Mouse (Mus musculus) common myeloid progenitor, adult 5-6 weeks (primary cell): Measurements from ENCODE around the gene Fam71f2. TPM values are rescaled to one million over a fixed set of nuclear protein-coding genes. Genes with fewer than 3 reads are reported as not detected.

Experiments
- ATAC-seq: replicated peaks from 2 replicates; pipeline ENCODE4 v1.8.0; 2016; ENCODE audit warnings: low read depth, mild to moderate bottlenecking, moderate TSS enrichment, inconsistent platforms; ENCODE audit not compliant: poor library complexity, severe bottlenecking
- total RNA-seq: library from RNA; stranded (forward); fragments of 200-1000, 187-1606 nt; gene quantifications from 2 replicates; pipeline ENCODE4 v1.2.3, GENCODE M21; 2017

Gene Fam71f2
- total RNA-seq = not detected in 2 replicates

DNA sequence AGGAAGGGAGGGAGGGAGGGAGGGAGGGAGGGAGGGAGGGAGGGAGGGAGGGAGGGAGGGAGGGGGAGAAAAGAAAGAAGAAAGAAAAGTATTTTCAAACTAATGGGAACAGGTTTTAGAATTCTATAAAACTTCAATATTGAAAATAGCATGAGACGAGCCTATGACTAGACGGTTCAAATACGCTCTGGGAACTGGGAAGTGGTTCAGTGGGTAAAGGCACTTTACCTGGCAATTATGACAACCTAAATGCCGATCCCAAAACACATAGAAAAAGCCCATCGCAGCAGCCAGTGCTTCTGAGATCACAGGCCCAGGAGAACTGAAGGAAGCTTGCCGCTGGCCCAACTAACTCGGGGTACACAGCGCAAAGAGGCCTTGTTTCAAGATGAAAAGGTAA is at the start of gene Fam71f2:
TSS of gene Fam71f2 (plus strand) at position 301 of the 400 bp plus-strand sequence.
- no peak for ATAC-seq

DNA sequence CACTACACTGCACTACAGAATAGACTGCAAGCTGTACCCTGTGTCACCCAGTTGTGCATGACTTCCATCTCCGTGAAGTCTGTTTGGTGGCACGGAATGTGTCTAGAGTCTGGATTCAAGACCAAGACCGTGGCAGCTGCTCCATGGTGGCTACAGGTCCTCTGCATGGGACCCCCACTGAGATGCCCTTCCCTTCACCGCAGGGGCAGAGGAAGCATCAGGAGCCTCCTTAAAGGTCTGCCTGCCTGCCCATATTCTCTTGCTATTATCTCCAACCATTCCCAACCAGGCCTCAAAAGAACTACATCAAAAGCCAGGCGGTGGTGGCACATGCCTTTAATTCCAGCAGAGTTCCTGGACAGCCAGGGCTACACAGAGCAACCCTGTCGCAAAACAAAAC is 49.0 kb upstream of the Fam71f2 start:
- ATAC-seq = no peak

DNA sequence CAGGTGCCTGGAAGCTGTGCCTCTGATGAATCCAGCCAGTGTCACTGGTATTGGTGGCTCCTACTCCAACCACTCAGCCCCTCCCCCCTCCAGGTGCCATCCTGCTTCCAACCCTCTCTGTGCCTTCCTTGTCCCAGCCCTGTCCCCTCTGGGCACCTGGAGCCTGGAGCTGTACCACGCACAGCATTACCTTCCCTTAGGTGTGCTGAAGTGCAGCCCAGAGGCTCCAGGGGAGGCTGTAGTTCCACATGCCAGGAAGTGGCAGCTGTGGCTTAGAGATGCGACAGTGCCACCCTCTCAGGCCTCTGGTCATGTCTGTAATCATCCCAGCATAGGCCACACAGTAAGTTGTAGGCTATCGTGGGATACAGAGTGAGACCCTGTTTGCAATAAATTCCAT is 47.6 kb upstream of the Fam71f2 start:
- ATAC-seq = peak; percentile 31; the same call in 1 of the 2 replicates

DNA sequence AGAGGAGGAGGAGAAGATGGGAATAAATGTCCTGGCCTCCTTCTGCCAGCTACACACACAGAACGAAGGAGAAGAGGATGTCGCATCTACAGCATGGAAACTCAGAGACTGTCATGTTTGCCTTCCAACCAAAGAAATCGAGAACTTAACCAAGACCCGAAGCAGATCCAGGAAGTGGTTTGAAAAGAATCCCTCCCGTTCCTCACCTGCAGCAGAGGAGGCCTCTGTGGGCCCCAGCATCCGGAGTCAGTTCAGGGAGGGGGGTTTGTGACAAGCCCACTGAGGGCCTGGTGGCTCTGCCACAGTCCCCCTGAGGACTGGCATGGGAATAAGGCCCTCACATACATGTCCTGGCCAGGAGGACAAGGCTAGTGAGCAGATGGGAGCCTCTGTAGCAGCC is 47.1 kb upstream of the Fam71f2 start:
- ATAC-seq = peak; percentile 40

DNA sequence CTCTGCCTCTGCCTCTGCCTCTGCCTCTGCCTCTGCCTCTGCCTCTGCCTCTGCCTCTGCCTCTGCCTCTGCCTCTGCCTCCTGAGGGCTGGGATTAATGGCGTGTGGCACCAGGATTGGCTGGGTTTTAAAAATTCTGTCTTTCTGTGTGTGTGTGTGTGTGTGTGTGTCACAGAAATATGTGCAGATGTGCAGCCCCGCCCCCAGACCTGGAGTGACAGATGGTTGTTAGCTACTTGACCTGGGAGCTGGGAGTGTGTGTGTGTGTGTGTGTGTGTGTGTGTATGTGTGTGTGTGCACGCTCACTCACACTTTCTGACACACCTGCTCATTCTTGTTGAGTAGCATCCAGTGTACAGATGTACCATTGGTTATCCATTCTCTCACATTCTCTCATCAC is 45.7 kb upstream of the Fam71f2 start:
- no peak for ATAC-seq

DNA sequence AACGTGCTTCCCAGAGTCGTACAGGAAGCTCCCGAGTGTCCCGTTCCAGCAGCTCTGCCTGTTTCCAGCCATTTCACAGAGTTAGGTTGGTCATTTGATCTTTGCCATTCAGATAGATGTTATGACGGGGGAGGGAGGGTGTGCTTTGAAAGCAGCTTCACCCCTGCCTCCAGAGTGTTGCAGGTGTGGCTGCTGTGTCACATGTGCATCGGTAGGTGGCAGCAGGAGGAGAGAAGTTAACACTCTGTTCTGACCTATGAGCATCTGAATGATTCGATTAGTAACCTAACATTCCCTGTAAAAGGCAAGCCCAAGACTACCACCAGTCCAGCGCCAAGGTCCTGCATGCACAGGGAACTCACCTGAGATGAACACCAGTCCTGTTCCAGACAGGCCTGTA is 45.1 kb upstream of the Fam71f2 start:
- peak; percentile 50 for ATAC-seq

DNA sequence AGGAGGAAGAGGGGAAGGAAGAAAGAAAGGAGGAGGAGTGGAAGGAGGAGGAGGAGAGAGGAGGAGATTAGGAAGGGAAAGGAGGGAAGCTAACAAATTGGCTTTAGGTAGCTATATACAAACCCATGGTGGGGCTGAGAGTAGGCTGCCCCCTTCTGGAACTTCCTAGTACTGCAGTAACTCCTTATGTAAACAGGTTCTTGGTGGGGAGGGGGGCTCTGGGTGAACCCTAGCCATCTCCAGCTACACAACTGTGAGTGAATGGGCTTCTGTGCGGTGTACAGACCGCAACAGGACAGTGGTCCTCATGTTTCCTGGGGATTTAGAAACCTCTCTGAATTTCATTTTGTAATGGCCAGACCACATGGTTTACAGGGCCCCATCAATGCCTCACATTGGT is 38.6 kb upstream of the Fam71f2 start:
- ATAC-seq = peak; percentile 69

DNA sequence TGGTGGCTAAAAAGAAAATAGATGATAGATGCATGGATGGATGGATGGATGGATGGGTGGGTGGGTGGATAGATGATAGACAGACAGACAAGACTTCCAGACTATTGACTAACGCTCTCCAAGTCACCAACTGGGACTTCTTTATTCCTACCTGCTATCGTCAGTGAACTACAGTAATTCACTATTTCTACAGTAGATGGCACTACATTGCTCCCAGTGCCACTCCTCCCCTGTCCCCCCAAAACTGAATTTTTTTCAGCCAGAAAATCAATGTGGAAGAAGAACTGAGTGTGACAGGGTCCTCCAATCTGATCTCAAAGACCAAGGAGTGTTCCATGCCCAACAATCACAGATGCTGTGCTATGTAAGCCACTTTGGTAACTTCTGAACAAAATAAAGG is 37.7 kb upstream of the Fam71f2 start:
- peak; percentile 58 for ATAC-seq

DNA sequence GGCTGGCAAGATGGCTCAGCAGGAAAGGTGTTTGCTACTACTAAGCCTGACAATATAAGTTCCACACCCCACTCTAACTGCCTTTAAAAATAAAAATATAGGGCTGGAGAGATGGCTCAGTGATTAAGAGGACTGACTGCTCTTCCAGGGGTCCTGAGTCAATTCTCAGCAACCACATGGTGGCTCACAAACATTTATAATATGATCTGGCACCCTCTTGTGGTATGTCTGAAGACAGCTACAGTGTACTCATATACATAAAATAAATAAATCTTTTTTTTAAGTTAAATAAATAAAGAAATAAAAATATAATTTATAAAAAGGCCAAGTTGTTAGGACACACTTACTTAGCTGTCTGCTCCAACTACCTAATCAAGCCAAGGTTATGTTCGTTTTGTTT is 37.1 kb upstream of the Fam71f2 start:
- ATAC-seq = no peak

DNA sequence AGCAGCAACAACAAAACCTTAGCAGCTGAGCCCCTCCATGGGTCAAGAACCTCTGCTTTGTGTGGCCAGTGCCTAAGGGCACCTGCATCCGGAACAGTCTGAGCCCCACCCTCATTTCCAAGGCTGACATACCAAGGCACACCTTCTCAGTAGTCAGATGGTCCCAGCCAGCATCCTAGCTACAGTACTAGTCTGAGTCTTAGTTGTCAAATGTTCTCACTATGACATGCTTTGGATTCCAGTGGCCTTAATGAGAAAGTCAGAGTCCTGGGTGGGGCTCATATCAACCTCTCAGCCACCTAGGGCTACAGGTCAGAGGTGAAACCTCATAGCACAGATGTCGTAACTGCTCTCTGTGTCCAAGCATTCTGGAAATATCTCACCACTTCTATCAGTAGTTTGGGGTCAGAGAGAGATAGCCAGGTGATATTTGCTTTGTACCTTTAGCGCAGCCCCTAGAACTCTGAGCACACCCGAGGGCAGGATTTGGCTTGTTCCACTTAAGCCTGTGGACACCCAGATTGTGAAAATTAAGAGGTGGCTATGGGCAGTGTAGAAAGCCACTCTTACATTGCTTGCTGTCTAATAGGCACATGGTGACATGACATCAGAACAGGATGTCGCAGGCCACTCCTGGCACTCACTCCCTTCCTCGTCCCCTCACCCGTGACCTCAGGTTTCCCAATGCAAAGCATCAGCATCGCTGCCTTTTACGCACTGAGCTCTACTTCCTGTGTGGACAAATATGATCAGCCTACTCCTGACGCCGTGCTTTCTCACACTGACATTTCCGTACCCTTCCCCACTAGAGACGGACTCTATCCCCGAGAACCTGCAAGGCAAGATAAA is 33.9 kb upstream of the Fam71f2 start:
- ATAC-seq = peak; percentile 52

DNA sequence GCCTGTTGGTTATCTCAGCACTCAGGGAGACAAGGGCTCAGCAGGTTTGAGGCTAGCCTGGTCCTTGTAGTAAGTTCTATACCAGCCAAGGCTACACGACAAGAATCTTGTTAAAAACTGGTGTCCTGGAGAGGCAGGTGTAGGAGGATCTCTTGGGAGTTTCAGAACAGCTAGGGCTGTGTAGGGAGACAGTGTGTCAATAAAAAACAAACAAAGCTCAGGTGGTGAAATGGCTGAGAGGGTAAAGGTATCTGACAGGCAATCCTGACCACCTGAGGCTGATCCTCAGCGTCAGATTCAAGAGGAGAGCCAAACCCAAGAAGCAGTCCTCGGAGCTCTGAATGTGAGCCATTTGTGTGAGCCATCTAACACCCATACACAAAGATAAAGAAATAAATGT is 33.2 kb upstream of the Fam71f2 start:
- ATAC-seq = no peak

DNA sequence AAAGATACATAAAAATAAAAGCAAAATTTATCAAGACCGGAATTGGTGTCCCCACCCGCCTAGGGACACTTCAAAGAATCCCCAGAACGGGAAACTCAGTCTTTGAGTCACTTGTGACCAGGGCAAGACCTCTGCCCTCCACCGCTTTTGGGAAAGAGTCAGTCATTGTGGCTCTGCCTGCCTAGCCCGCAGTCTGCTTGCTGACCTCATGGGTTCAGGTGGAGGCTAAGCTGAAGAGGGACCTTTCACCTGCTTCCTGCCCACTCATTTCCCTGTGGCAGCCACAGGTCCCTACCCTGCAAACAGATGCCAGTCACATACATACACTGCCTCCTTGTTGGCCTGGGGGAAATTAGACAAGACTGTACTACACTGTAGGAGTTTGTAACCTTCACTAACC is 32.8 kb upstream of the Fam71f2 start:
- ATAC-seq = 0 out of 2 replicates have a peak, but pooled peaks have one; percentile 10

DNA sequence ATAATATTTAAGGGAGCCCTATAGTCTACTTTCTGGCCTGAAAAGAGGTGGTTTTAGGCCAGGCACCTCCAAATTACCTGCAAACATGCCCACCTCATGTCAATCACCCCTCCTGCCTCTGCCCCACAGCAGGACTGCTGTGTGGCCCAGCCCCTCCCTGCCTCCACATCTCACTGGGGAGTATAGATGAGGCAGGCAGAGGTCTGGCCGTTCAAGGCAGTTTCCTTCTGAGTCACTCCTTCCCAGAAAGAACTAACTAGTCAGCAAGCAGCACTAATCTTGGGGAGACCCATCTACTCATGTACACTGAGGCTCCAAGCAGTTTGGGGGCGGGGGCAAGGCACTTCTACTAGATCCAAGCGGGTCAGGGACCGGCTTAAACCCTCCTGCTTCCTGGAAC is 32.3 kb upstream of the Fam71f2 start:
- ATAC-seq = no peak

DNA sequence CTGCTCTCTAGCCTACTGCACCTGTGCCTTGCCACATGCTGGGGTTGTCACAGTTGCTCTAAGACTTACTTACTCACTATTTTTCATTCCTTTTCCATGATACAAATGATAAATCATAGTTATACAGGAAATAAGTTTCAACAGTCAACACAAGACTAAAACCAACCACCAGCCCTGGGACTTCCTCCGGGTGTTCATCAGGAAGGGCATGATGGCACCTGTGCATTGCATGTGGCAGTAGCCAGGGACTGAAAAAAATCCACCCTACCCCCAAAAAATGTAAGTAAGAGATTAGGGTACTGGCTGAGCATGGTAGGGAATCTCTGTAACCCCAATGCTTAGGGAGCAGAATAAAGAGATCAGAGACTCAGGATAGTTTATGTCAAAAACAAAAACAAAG is 20.0 kb upstream of the Fam71f2 start:
- 0 out of 2 replicates have a peak, but pooled peaks have one; percentile 22 for ATAC-seq

DNA sequence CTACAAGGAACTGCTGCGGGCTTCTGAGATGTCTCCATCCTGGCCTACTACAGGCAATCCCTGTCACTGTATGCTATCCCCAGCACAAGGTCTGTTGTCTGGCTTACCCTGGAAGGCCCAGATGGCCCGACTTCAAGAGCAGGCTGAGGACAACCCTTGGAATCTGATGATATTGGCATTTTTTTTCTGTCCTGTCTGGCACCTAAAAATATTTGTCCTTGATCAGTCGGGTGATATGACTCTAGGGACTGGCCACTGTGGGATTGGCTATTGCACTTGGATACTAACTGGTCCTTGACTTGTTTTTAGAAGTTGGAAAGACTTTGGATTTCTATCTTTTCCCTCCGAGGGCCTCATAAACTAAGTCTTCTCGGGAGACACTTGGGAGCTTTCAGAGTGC is 17.6 kb upstream of the Fam71f2 start:
- no peak for ATAC-seq

DNA sequence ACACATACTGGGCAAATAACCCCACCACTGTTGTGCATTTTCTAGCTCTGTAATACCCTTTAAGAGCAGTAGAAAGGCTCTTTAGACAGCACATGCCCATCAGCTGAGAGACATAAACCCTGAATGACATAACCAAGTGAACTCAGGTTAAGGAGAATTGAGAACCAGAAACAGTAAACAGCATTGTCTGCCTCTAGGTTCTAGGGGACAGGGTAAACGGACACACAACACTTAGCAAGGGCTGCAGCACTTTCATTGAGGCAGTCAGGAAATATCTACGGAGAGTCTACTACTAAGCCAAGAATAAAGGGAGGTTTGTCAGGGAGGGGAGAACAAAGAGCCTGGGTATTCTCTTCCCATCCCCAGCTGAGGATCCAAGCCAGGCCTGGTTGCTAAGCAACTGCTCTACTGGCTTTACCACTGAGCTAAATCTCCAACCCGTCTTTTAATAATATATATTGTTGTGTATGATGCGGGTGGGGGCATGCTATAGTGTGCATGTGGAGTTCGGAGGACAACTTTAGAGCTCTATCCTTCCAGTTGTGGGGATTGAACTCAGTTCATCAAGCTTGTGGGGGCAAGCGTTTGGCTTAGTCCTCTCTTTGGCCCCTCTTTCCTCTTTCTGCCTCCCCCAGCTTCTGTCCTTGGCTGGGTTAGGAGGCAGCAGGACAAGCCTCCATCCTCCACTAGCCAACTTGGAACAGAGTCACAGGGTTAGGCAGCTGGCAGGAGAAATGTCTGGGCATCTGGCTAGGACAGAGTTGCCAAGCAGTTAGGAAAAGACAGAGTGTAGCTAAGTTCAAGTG is 15.5 kb upstream of the Fam71f2 start:
- ATAC-seq = no peak

DNA sequence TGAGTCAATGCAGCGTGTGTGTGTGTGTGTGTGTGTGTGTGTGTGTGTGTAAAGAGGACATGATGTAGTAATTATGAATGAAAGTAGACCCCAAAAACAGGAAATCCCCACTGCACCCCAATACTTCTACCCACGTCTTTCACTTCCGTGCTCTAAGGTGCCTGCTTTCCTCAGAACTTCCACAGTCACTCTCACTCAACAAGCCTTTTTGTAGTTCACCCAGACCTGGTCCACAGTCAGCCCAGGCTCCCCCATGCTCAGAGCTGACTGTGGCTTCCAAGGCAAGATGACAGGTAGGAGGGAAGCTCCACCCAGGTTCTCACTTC is 15.0 kb upstream of the Fam71f2 start:
- ATAC-seq = 0 out of 2 replicates have a peak, but pooled peaks have one; percentile 18

DNA sequence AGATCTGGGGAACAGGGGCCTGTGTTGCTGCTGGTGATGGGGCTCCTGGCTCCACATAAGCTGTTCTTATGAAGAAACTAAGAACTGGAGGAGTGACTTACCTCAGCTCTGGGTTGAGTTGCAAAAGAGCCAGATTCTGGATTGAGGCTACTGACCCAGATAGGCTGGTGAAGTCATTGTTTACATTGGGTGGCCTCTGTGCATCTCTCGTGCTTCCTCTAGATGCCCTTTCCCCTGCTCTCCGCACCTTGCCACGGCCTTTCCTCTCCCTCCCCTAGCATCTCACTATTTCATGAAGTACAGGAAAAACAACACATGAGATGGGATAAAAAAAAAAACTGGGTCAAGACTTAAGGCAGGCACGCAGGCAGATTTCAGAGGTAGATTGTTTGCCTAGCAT is 12.5 kb upstream of the Fam71f2 start:
- no peak for ATAC-seq

DNA sequence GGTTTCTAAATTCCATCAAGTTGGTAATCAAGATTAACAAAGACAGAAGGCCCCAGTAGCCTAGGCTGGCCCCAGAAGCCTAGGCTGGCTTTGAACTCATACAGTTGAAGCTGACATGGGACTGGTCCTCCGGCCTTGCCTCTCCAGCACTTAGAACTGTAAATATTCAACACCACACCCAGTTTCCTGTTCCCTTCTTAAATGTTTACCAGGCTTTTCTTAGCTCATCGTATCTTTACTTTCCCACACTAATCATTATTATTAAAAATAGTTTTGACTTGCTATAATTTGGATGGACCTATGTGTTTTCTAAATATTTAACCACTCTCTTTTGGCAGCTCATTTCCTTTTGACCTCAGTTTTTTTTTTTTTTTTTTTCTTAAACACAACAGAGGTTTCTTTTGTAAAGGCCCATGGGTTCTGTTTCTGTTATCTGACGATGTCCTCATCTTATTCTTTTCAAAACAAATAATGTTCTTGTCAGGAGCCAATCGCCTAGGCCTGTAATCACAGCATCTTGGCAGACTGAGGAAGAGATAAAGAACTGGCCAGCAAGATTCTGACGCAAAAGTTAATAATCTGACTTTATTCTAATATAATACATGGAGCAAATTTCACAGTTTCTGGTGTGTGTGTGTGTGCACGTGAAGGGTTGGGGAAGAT is 10.3 kb upstream of the Fam71f2 start:
- no peak for ATAC-seq

DNA sequence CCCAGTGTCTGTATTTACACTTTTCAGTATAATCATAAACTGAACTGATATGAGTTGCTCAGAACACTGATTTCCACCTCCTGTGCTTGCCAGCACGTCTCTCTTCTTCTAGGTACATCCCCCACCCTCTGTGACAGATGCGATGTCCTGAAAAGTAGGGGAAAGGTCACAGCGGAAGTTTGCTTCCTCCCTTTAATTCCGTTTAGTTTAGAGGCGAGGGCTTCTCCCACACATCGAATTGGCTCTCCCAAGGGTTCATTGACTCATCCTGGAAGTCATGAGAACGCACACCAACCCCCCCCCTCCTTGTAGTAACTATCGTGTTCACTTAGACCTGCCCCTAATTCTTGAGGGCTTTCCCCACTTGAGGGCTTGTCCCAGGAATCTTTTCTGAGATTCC is 8.4 kb upstream of the Fam71f2 start:
- no peak for ATAC-seq
